Mouse (Mus musculus) common myeloid progenitor, adult 5-6 weeks (primary cell): ENCODE results near the gene Zbp1. TPM values are rescaled to one million over a fixed set of nuclear protein-coding genes. Genes with fewer than 3 reads are reported as not detected.

Experiments used
- ATAC-seq: replicated peaks from 2 replicates; pipeline ENCODE4 v1.8.0; 2016; ENCODE audit warnings: low read depth, mild to moderate bottlenecking, moderate TSS enrichment, inconsistent platforms; ENCODE audit not compliant: poor library complexity, severe bottlenecking
- total RNA-seq: library from RNA; stranded (forward); fragments of 200-1000, 187-1606 nt; gene quantifications from 2 replicates; pipeline ENCODE4 v1.2.3, GENCODE M21; 2017

Gene Zbp1
- total RNA-seq, 1 experiment from 2014 or later: 6.0 TPM

- ATAC-seq: no peak
Observed at GRCm38 (mm10) chr2:173163380-173163779, 55.3 kb downstream of the Zbp1 start.

- ATAC-seq: peak; percentile 97
Observed at GRCm38 (mm10) chr2:173159354-173160311, 59.1 kb downstream of the Zbp1 start.

- ATAC-seq: no peak
Observed at GRCm38 (mm10) chr2:173158390-173159055, 60.2 kb downstream of the Zbp1 start.

- ATAC-seq: no peak
Observed at GRCm38 (mm10) chr2:173157871-173158270, 60.9 kb downstream of the Zbp1 start.

GRCm38 (mm10) chr2:173157376-173157775 is 61.3 kb downstream of the Zbp1 start:
- no peak for ATAC-seq

GRCm38 (mm10) chr2:173156923-173157322 is 61.8 kb downstream of the Zbp1 start:
- no peak for ATAC-seq

Other genes with a start within 250 kb of the Zbp1 start
- 0.05 TPM in 1 of 2 replicates, not detected in the other for gene Spo11, start 241.2 kb downstream of the Zbp1 start, total RNA-seq
- 87.9 and 91.3 TPM in 2 replicates for gene Rae1, start 218.8 kb downstream of the Zbp1 start, total RNA-seq
- 54.5 and 69.9 TPM in 2 replicates for gene Rbm38, start 198.4 kb downstream of the Zbp1 start, total RNA-seq
- gene Ctcfl, start 99.4 kb downstream of the Zbp1 start, total RNA-seq: not detected in 2 replicates
- not detected in 2 replicates for gene Pck1, start 65.9 kb downstream of the Zbp1 start, total RNA-seq
- 0.18 TPM in 1 of 2 replicates, not detected in the other for gene Pmepa1, start 57.6 kb upstream of the Zbp1 start, total RNA-seq